14 mouse cellular contexts compared by ENCODE assay signal in genomic region chr2:128288138-128288551, GRCm38 (mm10).
DNase-seq lines count a peak whose midpoint lies in the region; ATAC-seq and TF ChIP-seq lines count a peak whose summit lies in the region.
"Had no signal": no experiment of that assay in that cellular context is flagged by ENCODE, and none has a peak within 500 bp of the region (broad histone marks: within the 10 kb centered on the region; RNA-seq: fewer than 3 reads in every experiment).

No protein-coding gene starts in this region.

- peaks cover 6% of the 10 kb centered on the region; the same call in 1 of the 2 replicates for H3K9me3 ChIP-seq in hindbrain, embryonic 10.5 days
- 0 out of 2 replicates have a peak, but pooled peaks cover 4% of the 10 kb centered on the region for H3K9me3 ChIP-seq in midbrain, postnatal 0 days (ENCODE audit: low read length)
- no peaks in the 10 kb centered on the region for H3K9me3 ChIP-seq in heart, embryonic 10.5 days

- H3K4me1 ChIP-seq in hindbrain, embryonic 10.5 days (replicated peaks) = peaks cover 32% of the 10 kb centered on the region
- peaks cover 3% of the 10 kb centered on the region; the same call in 1 of the 2 replicates for H3K4me1 ChIP-seq in midbrain, postnatal 0 days (ENCODE audit: insufficient read depth, low read length)
- H3K4me1 ChIP-seq in heart, embryonic 10.5 days = peaks cover 20% of the 10 kb centered on the region

- intact Hi-C loops in gastrocnemius, adult 2 months (cut with DNase I) = no loop called here

- no peak overlapping the region for H3K27ac ChIP-seq in gastrocnemius, adult 2 months
- H3K27ac ChIP-seq in hindbrain, embryonic 10.5 days = 0 out of 2 replicates have a peak overlapping the region, but pooled peaks have one; percentile 14
- H3K27ac ChIP-seq in midbrain, postnatal 0 days (ENCODE audit: low read depth, low read length) = no peak overlapping the region
- no peak overlapping the region for H3K27ac ChIP-seq in heart, embryonic 10.5 days
- H3K27ac ChIP-seq: heart, adult 2 months had no signal

- 34% methylated on average over 12 of the region's 12 CpGs for WGBS in hindbrain, embryonic 10.5 days
- 23% methylated on average over 12 of the region's 12 CpGs for WGBS in midbrain, postnatal 0 days
- WGBS in heart, embryonic 10.5 days = 55% methylated on average over 12 of the region's 12 CpGs

- no peak overlapping the region for H3K4me3 ChIP-seq in gastrocnemius, adult 2 months
- H3K4me3 ChIP-seq in hindbrain, embryonic 10.5 days = no peak overlapping the region
- H3K4me3 ChIP-seq in midbrain, postnatal 0 days (ENCODE audit: low read depth, low read length) = no peak overlapping the region
- H3K4me3 ChIP-seq in heart, embryonic 10.5 days = no peak overlapping the region
- H3K4me3 ChIP-seq: heart, adult 2 months had no signal

- TF ChIP-seq CTCF in gastrocnemius, adult 2 months (IDR thresholded peaks at IDR 0.05) = no peak
- no peak for TF ChIP-seq CTCF in Patski (IDR thresholded peaks at IDR 0.05)
- no peak for TF ChIP-seq CTCF in midbrain, postnatal 0 days (IDR thresholded peaks at IDR 0.05)

- ATAC-seq in Patski = peak; percentile 37
- ATAC-seq in midbrain, postnatal 0 days (ENCODE audit: low FRiP score) = no peak
- ATAC-seq: inflammation-experienced regulatory T-cells, adult 6 months had no signal

- no peaks in the 10 kb centered on the region for H3K36me3 ChIP-seq in hindbrain, embryonic 10.5 days
- no peaks in the 10 kb centered on the region for H3K36me3 ChIP-seq in midbrain, postnatal 0 days (ENCODE audit: insufficient read depth, low read length)
- H3K36me3 ChIP-seq in heart, embryonic 10.5 days = peaks cover 3% of the 10 kb centered on the region; the same call in 1 of the 2 replicates

- CTCF ChIA-PET in Patski (lab: Charles Lee) = interaction anchor here (2.6 kb wide), 1 partner anchor 12 kb away, joined by 8 read pairs; no protein-coding TSS in a partner anchor

- in situ Hi-C loops in Patski (cut with MboI; ENCODE audit: low pct_unique_long_range_greater_than_20kb) = no loop called here

- H3K4me2 ChIP-seq in midbrain, postnatal 0 days (ENCODE audit: low read depth, low read length, poor library complexity, severe bottlenecking) = no peak overlapping the region

- DNase-seq in gastrocnemius, adult 18-20 months (ENCODE audit: low spot score) = peak; percentile 14
- no peak for DNase-seq in gastrocnemius, adult 2 months
- no peak for DNase-seq in Patski (ENCODE audit: low read depth, low spot score)
- no peak for DNase-seq in hindbrain, embryonic 10.5 days (ENCODE audit: low spot score)
- DNase-seq in midbrain, postnatal 0 days (ENCODE audit: low spot score) = peak; percentile 55
- no peak for DNase-seq in kidney, adult 8-10 months
- DNase-seq in heart, embryonic 10.5 days (ENCODE audit: low spot score) = no peak
- DNase-seq in layer of hippocampus, adult 9-11 months = no peak
- DNase-seq: heart, adult 2 months; kidney, postnatal 25 days; left cerebral cortex, postnatal 4 days; spleen, adult 18-20 months; thymus, postnatal 14 days had no signal

- no peaks in the 10 kb centered on the region for H3K27me3 ChIP-seq in Patski
- H3K27me3 ChIP-seq in hindbrain, embryonic 10.5 days (ENCODE audit: insufficient read depth, poor library complexity, severe bottlenecking) = 0 out of 2 replicates have a peak, but pooled peaks cover 9% of the 10 kb centered on the region
- H3K27me3 ChIP-seq in midbrain, postnatal 0 days (ENCODE audit: insufficient read depth, low read length) = no peaks in the 10 kb centered on the region
- no peaks in the 10 kb centered on the region for H3K27me3 ChIP-seq in heart, embryonic 10.5 days (ENCODE audit: insufficient read depth, poor library complexity, severe bottlenecking)

- H3K9ac ChIP-seq in midbrain, postnatal 0 days (replicated peaks; ENCODE audit: low read length, poor library complexity, severe bottlenecking) = no peak overlapping the region

- POLR2A ChIA-PET in Patski (lab: Charles Lee) = no interaction called here

Comparison
In these comparisons a context has a peak if more than half of its experiments do, and no peak if none do; other contexts are left out.
1. DNase-seq: peak in gastrocnemius, adult 18-20 months (single experiment) and midbrain, postnatal 0 days (single experiment); none in gastrocnemius, adult 2 months (single experiment), Patski (single experiment), hindbrain, embryonic 10.5 days (single experiment), kidney, adult 8-10 months (0 of 2), heart, embryonic 10.5 days (single experiment) and layer of hippocampus, adult 9-11 months (single experiment).